Mouse (Mus musculus) common myeloid progenitor, adult 5-6 weeks (primary cell): ENCODE data around the gene F11. TPM values are rescaled to one million over a fixed set of nuclear protein-coding genes. Genes with fewer than 3 reads are reported as not detected.

Experiments used
- ATAC-seq: replicated peaks from 2 replicates; pipeline ENCODE4 v1.8.0; 2016; ENCODE audit warnings: low read depth, mild to moderate bottlenecking, moderate TSS enrichment, inconsistent platforms; ENCODE audit not compliant: poor library complexity, severe bottlenecking
- total RNA-seq: library from RNA; stranded (forward); fragments of 200-1000, 187-1606 nt; gene quantifications from 2 replicates; pipeline ENCODE4 v1.2.3, GENCODE M21; 2017

F11 gene
- not detected in 2 replicates for total RNA-seq

DNA sequence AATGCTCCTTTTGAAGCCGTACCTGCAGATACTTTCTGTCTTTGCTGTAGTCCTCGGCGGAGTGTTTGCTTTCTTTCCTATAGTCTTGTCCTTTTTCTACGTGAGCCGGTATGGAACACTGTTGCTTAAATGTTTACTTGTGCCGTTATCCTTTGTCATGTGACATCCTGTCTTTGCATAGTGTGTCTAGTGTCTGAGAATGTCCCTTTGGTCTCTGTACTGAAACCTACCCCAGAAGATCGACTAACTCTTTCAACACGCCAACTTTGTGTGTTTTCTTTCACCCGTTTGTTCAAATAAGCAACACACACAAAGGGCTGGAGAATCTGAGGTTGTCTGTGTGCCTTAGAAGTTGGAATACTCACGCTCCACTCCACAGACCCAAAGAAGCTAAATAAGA is at the start of gene F11:
Gene F11, minus strand, starts transcription at position 112 of the 400 bp plus-strand sequence.
- no peak for ATAC-seq

GRCm38 (mm10) chr8:45310967-45311366 is 49.1 kb upstream of the F11 start:
- no peak for ATAC-seq

DNA sequence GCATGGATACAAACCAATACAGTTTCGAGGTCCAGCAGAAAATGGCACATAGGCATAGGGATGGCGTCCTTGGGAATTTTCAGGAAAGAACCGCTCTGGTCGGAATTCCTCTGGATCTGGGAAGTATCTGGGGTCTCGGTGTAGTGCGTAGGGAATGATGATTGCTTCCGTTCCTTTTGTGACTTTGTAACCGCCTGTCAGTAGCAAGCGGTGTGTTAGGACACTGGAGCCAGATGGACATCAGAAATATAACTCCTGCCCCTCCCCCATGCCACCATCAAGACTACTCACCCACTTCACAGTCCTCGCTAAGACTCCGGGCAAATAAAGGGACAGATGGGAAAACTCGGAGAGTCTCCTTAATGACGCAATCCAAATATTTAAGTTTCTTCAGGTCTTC is 46.5 kb upstream of the F11 start, which contains the start of gene Gm45753:
Gene Gm45753, minus strand, starts transcription at position 101 of the 400 bp plus-strand sequence.
- no peak for ATAC-seq

GRCm38 (mm10) chr8:45305479-45305878 is 43.6 kb upstream of the F11 start:
- no peak for ATAC-seq

DNA sequence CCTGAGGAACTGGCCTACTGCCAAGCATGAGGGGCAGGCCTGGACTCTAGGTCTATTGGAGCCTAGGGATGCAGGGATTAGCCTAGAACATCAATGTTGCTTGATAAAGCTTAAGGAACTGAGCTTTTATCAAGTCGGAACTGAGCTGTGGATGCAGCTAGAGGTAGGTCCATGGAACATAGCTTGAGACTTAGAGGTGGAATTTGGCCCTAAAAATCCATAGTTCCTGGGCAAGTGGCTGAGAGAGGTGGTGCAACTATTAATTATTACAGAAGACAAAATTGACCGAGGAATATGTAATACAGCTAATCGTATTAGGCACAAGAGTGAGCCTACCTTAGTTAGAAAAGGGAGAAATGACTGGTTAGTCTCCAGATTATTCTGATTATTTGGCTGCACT is 42.5 kb upstream of the F11 start:
- ATAC-seq, result no peak

GRCm38 (mm10) chr8:45302390-45302789 is 40.6 kb upstream of the F11 start:
- no peak for ATAC-seq

DNA sequence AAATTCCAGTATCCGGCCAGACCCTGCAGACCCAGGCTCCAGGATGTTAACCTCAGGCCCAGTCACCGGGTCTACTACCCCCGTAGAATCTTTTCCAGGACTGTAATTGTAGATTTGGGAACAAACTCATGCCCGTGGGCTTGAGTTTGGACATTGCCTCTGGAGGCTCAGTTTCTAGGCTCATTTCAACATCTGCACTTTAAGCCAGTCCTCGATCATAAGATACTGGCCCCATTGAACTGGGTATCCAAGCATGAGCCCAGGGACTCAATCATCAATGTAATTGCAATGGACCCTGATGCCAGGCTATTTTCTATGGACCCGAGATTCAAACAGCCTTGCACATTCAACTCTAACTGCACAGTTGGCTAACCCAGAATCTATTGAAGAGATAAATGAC is 33.4 kb upstream of the F11 start:
- no peak for ATAC-seq

GRCm38 (mm10) chr8:45294687-45295086 is 32.9 kb upstream of the F11 start, which contains the start of gene Klkb1:
Klkb1 (minus strand) TSS chr8:45294859.
- no peak for ATAC-seq

- ATAC-seq, result no peak
Measured at GRCm38 (mm10) chr8:45291790-45292189, 30.0 kb upstream of the F11 start.

- no peak for ATAC-seq
Measured at GRCm38 (mm10) chr8:45281630-45282029, 19.8 kb upstream of the F11 start.

- no peak for ATAC-seq
Measured at GRCm38 (mm10) chr8:45277453-45277852, 15.6 kb upstream of the F11 start.

DNA sequence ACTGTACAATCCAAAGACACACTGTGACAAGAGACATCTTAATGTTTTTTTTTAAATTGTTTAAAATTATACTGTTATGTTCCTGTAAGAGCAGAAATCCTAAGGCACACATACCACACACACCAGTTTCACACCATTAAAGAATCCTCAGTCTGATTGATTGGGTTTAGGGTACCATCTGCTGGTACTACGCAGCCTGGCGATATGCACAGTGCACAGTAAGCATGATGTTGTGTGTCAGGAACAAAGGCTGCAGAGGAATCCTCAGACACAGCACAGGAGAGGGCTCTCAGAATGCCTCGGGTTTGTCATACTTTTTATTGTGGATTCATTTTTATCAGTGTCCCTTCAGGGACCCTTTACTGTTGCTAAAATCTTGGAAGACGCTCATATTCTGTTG is 12.5 kb upstream of the F11 start:
- ATAC-seq, result no peak

GRCm38 (mm10) chr8:45269056-45269455 is 7.2 kb upstream of the F11 start:
- ATAC-seq, result no peak

DNA sequence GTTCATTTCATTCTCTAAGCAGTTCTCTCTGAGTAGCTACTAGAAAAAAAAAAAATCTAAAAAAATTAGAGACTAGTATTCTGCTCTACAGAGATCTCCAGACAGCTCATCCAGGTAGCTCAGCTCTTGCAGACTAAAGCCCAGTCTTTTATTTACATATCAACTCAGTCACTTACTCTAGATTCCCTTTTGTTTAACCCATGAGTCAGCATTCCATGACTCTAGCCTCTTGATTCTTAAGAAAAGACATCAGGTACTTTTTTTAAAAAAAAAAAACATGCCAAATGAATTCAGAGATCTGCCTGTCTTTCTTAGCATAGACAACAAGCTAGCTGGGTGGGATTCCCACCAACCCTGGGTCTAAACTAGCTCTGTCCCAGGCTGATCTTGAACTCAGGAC is 6.7 kb upstream of the F11 start:
- ATAC-seq, result no peak

- no peak for ATAC-seq
Measured at GRCm38 (mm10) chr8:45267611-45268391, 6.0 kb upstream of the F11 start.

DNA sequence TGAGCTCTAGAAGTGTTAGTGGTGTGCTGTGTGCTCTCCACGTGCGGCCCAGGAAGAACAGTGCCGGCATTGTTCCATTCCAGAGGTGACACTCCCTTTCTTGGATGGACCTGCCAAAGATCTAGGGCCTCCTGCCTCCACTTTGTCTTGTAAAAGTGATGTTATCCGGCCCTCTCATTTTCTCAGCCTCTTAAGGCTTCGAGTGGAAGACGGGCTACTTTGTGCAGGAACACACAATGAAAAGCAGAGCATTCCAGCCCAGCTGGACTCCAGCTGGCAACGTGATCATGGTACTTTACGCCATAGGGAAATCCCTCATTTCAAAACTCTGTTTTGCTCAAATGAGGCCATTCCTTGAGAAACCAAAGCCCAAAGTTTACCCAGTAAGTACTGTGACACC is 5.2 kb upstream of the F11 start:
- no peak for ATAC-seq

DNA sequence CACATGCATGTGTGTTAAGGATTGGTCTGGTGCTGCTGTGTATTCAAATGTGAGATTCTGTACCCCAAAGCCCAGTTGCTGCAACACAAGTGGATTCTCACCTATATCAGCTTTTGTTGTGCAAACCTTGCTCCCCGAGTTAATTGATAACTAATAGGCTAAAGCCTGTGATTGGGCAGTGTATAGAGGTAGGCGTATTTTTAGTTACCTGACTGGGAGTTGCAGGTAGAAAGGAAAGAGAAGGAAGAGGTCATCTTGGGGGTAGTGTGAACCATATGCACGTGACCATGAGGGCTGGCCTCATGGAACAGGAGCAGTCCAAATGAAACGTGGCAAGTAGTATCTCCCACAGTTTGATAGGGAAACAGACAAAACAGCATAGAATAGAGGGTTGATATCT is 3.1 kb upstream of the F11 start:
- no peak for ATAC-seq

DNA sequence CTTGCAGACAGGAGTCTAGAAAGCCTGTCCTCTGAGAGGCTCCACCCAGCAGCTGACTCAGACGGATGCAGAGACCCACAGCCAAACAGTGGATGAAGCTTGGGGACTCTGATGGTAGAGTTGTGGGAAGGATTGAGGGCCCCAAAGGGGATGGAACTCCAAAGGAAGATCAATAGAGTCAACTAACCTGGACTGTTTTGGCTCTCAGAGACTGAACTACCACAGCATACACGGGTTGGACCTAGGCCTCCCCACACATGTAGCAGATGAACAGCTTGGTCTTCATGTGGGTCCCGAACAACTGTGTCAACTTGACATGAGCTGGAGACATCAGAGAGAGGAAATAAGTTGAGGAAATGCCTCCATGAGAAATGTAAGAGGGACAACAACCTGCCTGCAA is 1.0 kb upstream of the F11 start:
- ATAC-seq, result no peak

DNA sequence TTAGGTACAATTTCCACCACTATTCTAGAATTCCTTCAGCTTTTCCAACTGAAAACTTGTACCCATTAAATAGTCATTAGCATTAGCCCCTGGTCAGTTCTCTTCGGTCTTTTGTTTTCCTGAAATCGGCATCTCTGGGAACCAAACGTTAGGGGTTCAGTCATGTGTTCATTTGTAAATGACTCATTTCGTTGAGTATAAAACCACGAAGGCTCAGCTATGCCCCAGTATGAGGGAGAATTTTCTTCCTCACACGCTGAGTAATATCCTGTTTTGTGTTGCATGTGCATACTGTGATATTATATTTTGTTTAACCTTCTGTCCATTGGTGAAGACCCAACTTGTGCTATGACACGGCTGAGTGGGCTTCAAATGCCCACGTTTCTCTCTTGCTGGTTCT is 3.4 kb downstream of the F11 start:
- ATAC-seq, result no peak

- ATAC-seq, result no peak
Measured at GRCm38 (mm10) chr8:45255040-45255439, 6.8 kb downstream of the F11 start.

- ATAC-seq, result no peak
Measured at GRCm38 (mm10) chr8:45254194-45254842, 7.5 kb downstream of the F11 start.

- no peak for ATAC-seq
Measured at GRCm38 (mm10) chr8:45253586-45253985, 8.2 kb downstream of the F11 start.
